Mouse (Mus musculus) urinary bladder, postnatal 36 days (tissue): Measurements from ENCODE around the gene Add1.

Source experiments
- DNase-seq, 2 experiments: peaks; one replicate each; pipeline ENCODE4 v3.0.0; 2022; ENCODE audit warnings: low spot score in 2 of 2, mixed read lengths in 1 of 2

The Add1 gene

GRCm38 (mm10) chr5:34670280-34670679, 96.8 kb downstream of the Add1 start:
- DNase-seq = no peak
